Mouse (Mus musculus) left cerebral cortex, adult 9 months (tissue): ENCODE measurements around the gene Slit3.

Source experiments
- DNase-seq, 2 experiments: peaks; one replicate each; pipeline ENCODE4 v3.0.0; 2022; ENCODE audit warnings: low spot score in 2 of 2

Slit3 gene

GRCm38 (mm10) chr11:35274036-35274435 lies 153.0 kb downstream of the Slit3 start:
- DNase-seq: no peak

DNA sequence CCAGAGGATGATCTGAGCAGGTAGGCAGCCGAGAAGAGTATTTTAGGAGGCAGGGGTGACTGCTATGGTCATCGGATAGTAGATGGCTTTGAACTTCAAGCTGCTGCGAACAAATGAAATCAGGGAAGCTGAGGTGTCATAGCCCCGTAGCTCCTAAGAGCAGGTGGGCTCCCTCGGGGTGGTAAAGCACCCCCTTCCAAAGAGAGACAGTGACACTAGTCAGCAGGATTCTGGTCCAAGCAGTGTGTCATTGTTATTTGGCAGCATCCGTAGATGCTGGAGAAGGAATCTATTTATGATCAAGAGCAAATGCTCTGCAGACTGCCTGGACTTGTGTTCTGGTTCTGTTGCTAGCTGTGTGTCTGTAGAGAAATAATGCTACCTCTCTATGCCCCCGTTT lies 154.3 kb downstream of the Slit3 start:
- peak in 1 of 2 experiments; percentile 30 for DNase-seq

DNA sequence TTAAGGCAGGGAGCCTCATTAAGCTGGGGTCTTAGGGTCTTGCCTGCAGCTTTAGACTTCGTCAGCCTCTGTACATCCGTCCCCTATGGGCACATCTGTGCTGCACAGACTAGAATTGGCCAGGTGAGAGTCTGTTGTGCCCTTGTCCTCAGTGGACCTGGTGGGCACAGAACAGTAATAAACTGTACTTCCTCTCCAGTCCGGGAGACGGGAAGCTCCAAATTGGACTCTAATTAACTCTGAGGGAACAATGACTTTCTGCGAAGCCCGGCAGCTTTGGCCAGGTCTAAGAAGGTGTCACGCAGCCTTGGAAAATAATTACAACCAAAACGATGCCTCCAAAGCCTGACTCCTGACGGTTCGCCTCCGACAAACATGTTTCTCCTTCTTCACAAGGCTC lies 155.0 kb downstream of the Slit3 start:
- DNase-seq: no peak

- DNase-seq: no peak
These were observed 157.2 kb downstream of the Slit3 start for GRCm38 (mm10) chr11:35278128-35278769.

DNA sequence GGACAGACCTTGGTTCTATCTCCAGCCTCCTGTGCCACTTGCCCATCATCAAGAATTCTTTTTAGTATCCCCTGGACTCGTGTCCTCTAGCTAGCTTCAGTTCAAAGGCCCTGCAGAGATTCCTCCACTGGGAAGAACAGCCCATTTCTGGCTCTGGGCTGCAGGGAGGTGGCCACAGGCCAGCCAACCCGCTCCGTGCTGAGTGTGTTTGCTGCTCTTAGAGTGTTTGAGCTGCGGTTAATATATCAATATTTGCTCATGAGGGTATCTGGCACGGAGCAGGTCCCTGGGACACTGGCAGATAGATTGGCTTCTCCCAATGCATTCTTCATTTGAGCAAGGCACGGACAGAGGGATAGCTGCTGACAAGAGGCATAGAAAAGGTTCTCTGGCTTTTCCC lies 159.8 kb downstream of the Slit3 start:
- DNase-seq: no peak

GRCm38 (mm10) chr11:35282001-35282632 lies 161.1 kb downstream of the Slit3 start:
- peak in 1 of 2 experiments; percentile 41 for DNase-seq

DNA sequence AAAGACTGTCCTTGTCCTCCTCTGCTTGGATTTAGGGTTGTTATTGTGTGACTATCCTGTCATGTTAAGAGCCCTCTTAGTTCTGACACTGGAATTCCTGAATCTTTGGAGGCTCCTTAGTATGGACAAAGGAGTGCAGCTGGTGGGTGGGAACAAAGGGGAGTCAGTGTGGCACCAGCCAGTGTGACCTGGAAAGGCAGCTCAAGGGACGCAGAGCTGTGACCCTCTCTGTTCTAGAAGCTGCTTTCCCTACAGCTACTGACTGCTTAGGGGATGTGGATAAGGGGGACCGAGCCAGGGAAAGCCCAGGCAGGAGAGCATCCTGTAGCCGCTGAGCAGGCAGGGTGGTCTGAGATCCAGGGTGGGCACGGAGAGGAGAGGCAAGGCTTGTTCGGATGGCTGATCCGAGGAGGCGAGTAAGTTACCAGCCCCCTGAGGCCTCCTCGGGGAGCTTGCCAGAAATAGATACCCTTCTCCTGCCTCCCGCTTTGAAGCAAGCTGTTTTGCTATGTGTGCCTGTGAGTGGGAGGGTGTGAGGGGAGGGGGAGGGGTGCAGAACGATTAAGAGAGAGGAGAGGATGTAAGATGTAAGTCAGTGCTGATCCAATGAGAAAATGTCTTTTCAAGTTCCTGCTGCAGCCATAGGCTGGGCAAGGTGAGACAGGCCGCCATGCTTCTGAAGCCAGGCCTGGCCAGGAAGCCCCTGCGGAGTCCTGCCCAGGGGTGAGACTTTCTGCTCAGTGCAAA lies 162.0 kb downstream of the Slit3 start:
- peak; percentile 37 to 66 for DNase-seq

DNA sequence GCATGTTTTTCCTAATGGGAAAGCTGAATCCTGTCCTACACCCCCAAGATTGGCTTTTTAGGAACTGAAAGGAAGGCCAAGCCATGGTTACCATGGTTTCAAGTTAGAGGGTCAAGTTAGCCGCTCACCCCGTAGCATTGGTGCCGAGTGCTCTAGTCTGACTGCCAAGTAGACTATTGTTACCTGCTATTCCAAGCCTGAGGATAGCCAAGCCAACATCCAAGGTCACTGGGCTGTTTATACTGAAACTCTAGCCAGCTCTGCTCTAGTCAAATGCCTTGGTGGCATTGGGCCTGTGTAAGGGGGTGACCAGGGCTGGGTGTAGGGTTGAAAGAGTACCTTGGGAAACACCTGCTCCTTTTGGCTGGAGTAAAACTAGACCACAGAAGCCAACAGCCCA lies 162.7 kb downstream of the Slit3 start:
- DNase-seq: no peak

GRCm38 (mm10) chr11:35286578-35287390 lies 165.8 kb downstream of the Slit3 start:
- DNase-seq: no peak

DNA sequence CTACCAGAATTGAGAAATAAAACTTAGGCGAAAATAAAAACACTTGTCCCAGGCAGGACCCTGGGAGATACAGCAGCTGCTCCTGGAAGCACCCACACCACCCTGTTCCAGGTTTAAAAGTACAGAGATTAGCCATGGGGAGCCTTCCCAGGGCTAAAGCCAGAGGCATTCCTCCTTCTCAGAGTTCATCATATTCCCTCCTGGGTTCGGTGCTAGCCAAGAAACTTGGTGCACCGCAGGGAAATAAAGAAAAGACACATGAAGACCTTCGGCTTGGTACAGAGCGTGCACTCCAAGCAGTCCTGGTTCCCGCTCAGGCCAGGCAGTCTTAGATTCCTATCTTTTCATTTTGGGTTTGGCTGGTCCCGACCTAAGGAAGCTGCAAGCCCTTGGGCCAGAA lies 167.0 kb downstream of the Slit3 start:
- DNase-seq: no peak

- no peak for DNase-seq
These were observed 167.8 kb downstream of the Slit3 start for GRCm38 (mm10) chr11:35288761-35289278.

DNA sequence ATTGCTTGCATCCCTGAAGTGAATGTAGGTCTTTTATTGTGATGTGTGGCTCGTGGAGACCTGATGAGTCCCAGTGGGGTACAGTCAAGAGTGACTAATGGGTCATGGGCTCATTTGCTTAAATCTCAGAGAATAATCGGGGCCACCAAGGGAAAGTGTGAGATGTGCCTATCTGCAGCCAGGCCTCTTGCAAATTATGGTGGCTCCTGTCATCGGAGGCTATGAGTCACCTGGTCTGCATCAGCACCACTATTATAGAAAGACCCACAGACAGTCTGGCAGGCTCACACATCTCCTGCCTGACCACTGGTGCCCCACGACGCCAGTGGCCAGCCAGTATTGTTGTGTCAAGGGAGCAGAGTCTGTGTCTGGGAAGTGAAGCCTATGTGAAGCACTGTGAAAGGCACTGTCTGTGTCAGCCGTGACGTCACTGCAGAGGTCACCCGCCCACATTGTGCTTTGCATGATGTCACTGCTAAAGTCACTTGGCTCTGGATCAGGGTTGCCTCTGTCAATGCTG lies 171.3 kb downstream of the Slit3 start:
- no peak for DNase-seq

GRCm38 (mm10) chr11:35293197-35293596 lies 172.2 kb downstream of the Slit3 start:
- DNase-seq: no peak

DNA sequence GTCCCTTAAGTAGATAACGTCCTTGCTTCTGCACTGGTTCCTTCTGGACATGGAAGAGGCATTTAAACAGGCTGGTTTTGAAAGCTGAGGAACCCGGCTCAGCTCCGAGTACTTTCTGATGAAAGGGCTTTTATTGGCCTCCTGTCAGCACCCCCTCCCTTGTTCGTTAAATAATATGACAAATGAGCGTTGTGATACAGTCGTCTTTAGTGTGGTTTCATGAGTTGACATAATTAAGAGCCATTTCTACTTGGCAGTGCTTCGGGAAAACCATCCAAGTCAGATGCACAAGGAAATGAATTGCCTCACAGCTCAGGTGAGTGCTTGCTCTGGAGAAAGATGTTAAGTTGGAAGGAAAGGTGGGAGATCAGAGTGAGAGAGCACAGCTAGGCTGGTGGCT lies 173.6 kb downstream of the Slit3 start:
- no peak for DNase-seq

GRCm38 (mm10) chr11:35295162-35295799 lies 174.3 kb downstream of the Slit3 start:
- no peak for DNase-seq

DNA sequence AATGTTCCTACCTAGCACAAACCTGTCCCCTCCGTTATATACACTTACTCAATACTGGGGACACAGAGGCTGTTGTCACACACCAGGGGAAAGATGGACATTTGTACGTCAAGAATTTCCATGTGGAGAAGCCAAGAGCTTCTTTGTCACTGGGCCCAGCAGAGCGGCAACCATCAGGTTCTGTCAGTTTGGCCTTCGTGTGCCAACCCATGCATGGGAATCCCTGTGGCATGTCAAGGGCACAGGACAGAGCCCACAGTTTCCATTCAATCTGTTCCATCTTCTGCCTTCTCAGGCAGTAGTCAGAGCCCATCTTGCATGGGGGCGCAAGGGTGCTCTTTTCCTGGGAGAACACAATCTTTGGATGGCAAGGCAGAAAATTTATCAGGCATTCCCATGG lies 175.8 kb downstream of the Slit3 start:
- DNase-seq: no peak

GRCm38 (mm10) chr11:35297319-35297718 lies 176.3 kb downstream of the Slit3 start:
- no peak for DNase-seq

- DNase-seq: no peak
These were observed 177.5 kb downstream of the Slit3 start for GRCm38 (mm10) chr11:35298526-35298925.

DNA sequence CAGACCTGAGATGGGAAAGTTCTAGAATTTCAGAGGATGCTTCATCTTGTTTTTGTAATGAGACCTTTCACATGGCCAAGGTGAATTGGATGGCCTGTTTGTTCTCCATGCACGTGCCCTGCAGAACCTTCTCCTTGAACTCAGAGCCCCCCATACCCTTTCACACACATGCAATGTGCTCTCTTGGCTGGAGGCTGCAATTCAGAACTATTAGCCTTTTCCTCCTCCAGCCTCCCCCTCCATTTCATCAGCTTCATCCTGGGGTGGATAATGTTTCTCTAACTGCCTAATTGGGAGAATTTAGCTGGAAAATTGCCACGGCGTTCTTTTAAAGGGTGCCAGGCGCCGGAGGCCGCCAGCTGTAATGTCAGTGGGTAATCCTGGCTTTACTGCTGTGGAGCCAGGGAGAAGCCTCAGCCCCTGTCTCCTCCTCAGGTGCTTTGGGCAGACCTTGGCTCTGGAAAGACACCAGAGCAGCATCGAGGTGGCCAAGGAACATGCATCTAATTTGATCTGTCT lies 178.9 kb downstream of the Slit3 start:
- no peak for DNase-seq

DNA sequence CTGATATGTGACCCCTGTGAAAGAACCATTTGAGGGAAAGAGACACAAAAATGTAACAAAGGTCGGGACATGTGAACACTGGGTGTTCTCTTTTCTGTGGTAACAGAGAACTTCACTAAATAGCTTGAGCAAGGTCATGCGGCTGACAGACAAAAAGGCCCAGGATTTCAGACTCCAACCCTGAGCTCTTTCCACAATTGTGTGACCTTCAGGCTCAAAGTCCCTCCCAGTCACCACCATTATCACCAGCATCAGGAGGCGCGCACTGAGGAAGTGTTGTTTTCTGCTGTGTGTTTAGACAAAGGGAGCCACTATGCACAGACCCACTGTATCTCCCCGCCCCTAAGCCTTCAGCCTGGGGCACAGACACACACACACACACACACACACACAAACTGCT lies 181.2 kb downstream of the Slit3 start:
- no peak for DNase-seq
